Mouse (Mus musculus) stomach, postnatal 0 days (tissue): ENCODE measurements around the gene Olfr597.
"Not testable (repeated sequence)": the region's sequence is repeated elsewhere in the genome, so short reads cannot be mapped to it uniquely, and the experiment has no call there.

Experiments used
- CTCF ChIP-seq: IDR thresholded peaks from 2 replicates; pipeline ENCODE4 v1.5.1; 2016; ENCODE audit warnings: antibody characterized with exemption, low read depth, mild to moderate bottlenecking, moderate library complexity
- EP300 ChIP-seq: optimal IDR thresholded peaks from 2 replicates; pipeline ENCODE3; 2016; ENCODE audit warnings: antibody characterized with exemption

DNA sequence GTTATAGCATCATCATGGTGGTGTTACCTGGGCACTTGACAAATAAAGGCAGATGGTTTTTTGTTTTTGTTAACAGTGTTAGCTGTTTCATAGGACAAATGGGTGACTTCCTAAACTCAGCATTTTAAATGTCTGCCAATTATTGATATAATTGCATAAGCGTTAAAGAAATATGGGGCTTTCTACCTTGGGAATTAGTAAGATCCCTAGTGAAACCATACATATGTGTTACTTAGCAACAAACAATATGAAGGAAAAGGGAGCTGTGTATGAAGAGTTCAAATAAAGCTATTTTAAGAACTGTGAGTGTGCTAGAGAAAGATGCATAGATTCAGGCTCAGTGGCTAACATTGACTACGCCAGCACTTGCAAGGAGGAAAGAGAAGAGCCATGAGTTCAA, at the start of gene Olfr597:
- not testable (repeated sequence) for TF ChIP-seq CTCF, EP300
